Mouse (Mus musculus) myocyte (in vitro differentiated cells): ENCODE measurements around the gene Tmem176b.

Source experiments
- CEBPB ChIP-seq: IDR thresholded peaks from 2 replicates; pipeline ENCODE4 v1.6.1; 2011; ENCODE audit warnings: mild to moderate bottlenecking, moderate library complexity; ENCODE audit not compliant: poor library complexity, insufficient read depth, severe bottlenecking
- E2F4 ChIP-seq: IDR thresholded peaks from one replicate; pipeline ENCODE4 v1.6.1; 2011; ENCODE audit warnings: mild to moderate bottlenecking, control low read depth, moderate library complexity; ENCODE audit not compliant: insufficient read depth
- MAX ChIP-seq: IDR thresholded peaks from one replicate; pipeline ENCODE4 v1.6.1; 2011; ENCODE audit warnings: low read depth, mild to moderate bottlenecking, control low read depth
- MYOG ChIP-seq, 3 experiments: IDR thresholded peaks; one replicate each; pipeline ENCODE4 v1.6.1; 2011; ENCODE audit warnings: control low read depth in 2 of 3, low read depth in 2 of 3, mild to moderate bottlenecking in 2 of 3; ENCODE audit not compliant: insufficient read length in 2 of 3, control insufficient read depth in 1 of 3, insufficient read depth in 1 of 3
- POLR2A ChIP-seq: IDR thresholded peaks from one replicate; pipeline ENCODE4 v1.6.1; 2011; ENCODE audit warnings: low read depth, mild to moderate bottlenecking, control low read depth, moderate library complexity; ENCODE audit not compliant: insufficient read length
- POLR2AphosphoS2 ChIP-seq: IDR thresholded peaks from one replicate; pipeline ENCODE4 v1.6.1; 2011; ENCODE audit warnings: low read depth, control low read depth; ENCODE audit not compliant: insufficient read length
- REST ChIP-seq: IDR thresholded peaks from one replicate; pipeline ENCODE4 v1.6.1; 2011; ENCODE audit warnings: mild to moderate bottlenecking, control low read depth, moderate library complexity; ENCODE audit not compliant: insufficient read depth, insufficient read length
- SRF ChIP-seq: IDR thresholded peaks from one replicate; pipeline ENCODE4 v1.6.1; 2011; ENCODE audit warnings: low read depth; ENCODE audit not compliant: control insufficient read depth, insufficient read length
- TCF12 ChIP-seq: IDR thresholded peaks from one replicate; pipeline ENCODE4 v1.6.1; 2011; ENCODE audit warnings: mild to moderate bottlenecking, control low read depth; ENCODE audit not compliant: poor library complexity, insufficient read depth, severe bottlenecking
- TCF3 ChIP-seq: IDR thresholded peaks from one replicate; pipeline ENCODE4 v1.6.1; 2011; ENCODE audit warnings: low read depth, control low read depth; ENCODE audit not compliant: insufficient read length
- USF1 ChIP-seq: IDR thresholded peaks from one replicate; pipeline ENCODE4 v1.6.1; 2011; ENCODE audit warnings: low read depth, mild to moderate bottlenecking, control low read depth, moderate library complexity

- TF ChIP-seq POLR2A (no peak), E2F4 (no peak), USF1 (no peak), POLR2AphosphoS2 (no peak), CEBPB (no peak), REST (no peak), MAX (no peak), MYOG (IDR thresholded peaks at IDR 0.05; ENCODE audit: control insufficient read depth in 1 of 3, insufficient read depth in 1 of 3, insufficient read length in 2 of 3, low read depth in 2 of 3) (no peak), TCF12 (no peak), SRF (no peak), TCF3 (no peak)
Observed at GRCm38 (mm10) chr6:48874576-48874975, 33.3 kb upstream of the Tmem176b start.
